Mouse (Mus musculus) brain, adult 2 months (tissue): ENCODE measurements around the gene Prdm16.

Experiments used
- DNase-seq: peaks from one replicate; pipeline ENCODE4 v3.0.0; 2011; ENCODE audit warnings: low read depth, low spot score

The Prdm16 gene

GRCm38 (mm10) chr4:154480544-154481260 is 156.0 kb downstream of the Prdm16 start:
- DNase-seq = no peak

DNA sequence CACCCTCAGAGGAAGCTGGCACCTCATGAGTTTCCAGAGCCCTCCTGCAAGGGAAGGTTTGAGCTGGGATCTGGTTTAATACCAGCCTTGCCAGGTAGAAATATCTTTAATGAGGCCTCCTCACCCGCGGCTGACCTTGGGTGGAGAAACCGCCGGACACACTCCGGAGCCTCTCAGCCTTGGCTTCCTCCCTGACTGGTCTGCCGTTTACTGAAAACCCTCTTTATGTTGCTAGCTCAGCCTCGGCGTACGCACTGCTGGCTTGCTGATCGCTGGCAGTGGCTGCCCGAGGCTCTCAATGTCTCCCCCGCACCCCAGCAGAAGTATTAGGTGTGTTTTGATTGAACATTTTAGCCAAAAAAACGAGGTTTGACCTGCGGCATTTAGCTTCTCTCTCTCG is 156.5 kb downstream of the Prdm16 start:
- DNase-seq = no peak

DNA sequence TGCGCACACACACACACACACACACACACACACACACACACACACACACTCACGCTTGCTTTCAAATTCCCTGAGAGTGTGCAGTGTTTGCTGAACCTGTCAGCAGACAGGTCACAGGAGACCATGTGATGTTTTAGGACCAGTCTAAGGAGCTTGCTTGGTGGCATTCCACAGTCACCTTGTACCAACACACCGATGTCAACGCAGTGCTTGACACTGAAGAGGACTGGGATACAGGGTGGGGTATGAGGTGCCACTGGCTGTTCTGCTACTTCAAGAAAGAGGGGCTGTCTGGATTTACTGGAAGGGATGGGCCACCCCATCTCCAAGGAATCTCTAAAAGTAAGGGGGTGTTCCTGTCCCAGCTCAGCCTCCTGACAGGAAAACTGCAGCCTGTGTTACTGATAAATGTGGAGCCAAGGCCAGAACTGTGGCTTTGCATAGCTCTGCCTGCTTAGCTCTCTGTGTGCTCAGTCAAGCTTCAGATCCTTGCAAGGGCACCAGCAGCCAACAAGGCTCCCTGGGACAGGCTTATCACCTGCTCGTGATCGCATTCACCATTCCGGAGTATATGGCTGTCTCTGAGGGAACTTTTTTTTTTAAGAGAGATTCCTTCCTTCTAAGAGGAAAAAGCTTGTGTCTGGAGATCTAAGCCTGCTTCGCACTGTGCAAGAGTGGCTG is 157.6 kb downstream of the Prdm16 start:
- no peak for DNase-seq

DNA sequence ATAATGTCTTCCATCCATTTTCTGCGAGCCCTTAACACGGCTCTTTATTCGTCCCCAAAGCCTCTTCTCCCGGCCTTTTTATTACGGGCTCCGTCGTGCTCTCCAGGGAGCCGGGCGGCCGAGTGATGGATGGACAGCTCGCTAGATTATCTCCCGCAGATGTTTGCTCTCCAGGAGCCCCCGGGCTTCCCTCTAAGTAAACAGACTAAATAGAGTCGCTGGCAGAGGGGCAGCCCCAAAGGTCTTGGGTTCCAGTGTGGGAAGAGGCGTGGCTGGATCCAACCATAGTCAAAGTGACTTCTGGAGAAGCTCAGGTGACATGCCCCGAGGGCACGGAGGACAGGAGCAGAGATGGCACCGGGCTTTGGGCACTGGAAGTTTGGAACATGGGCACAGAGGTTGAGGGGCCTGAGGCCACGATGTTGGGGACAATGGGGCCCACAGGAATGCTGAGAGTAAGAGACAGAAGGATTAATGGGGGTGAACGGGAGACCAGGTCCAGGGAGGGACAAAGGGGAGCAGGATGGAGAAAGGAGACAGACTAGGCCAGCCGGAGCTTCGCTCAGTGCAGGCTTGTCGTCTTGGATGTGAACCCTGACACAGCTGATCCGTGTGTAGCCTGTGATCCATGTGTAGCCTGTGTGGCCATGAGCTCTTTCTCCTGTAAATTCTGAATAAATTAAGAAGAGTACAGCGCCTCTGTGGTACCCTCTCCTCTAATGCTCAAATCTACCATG is 162.9 kb downstream of the Prdm16 start:
- DNase-seq = no peak

DNA sequence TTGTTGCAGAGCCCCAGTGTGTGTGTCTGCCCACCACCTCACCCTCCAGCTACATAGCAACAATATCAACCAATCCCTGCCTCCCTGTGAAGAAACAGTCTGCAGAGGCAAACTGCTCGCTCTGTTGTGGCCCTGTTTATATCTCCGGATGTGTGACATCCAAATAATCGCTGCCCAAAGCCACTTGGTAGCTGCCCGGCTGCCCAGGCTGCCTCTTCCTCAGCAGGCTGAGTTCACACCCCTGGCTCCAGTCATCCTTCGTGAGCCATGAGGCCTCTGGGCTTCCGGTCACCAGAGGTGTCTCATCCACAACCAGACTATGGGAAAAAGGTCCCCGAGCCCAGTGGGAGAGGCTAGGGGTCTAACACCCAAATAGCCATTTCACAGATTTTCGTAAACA is 164.1 kb downstream of the Prdm16 start:
- DNase-seq = no peak

GRCm38 (mm10) chr4:154471447-154472101 is 165.1 kb downstream of the Prdm16 start:
- DNase-seq = peak; percentile 53

GRCm38 (mm10) chr4:154466305-154466704 is 170.4 kb downstream of the Prdm16 start:
- DNase-seq = no peak

DNA sequence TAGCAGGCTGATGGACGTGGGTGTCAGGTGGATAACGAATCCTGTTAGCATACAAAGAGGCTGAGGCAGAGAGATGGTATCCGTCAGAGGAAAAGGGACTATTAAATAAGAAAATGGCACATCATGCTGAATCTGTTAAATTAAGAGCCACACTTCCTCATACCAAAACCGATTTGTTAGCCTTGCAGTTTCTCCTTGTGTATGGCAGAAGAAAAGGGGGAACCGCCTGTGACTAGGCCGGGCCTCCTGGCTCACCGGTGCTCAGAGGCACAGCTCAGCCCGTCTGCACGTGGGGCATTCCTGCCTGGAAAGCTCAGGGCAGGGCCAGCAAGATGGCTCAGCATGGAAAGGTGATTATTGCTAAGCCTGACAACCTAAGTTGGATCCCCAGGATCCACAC is 171.6 kb downstream of the Prdm16 start:
- no peak for DNase-seq

DNA sequence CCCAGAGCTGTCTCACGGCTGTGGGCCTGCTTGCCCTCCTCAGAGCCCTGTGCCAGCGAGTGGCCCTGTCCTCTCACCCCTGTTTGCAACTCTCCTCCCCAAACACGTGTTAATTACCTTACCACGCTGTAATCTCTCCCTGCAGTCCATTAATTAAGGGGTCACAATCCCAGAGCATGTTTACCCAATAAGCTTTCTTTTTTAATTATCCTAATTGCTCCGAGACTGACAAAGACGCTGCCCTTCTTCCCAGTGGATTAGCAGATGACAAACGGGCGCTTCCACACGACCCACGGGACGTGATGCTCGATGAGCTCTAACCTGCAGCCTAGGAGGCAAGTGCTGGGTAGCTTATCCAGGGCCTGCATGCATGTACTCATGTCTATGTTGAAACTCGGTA is 176.7 kb downstream of the Prdm16 start:
- no peak for DNase-seq

- no peak for DNase-seq
Observed at GRCm38 (mm10) chr4:154457756-154458155, 178.9 kb downstream of the Prdm16 start.

- DNase-seq = no peak
Observed at GRCm38 (mm10) chr4:154456265-154456822, 180.3 kb downstream of the Prdm16 start.

- DNase-seq = no peak
Observed at GRCm38 (mm10) chr4:154450441-154450840, 186.2 kb downstream of the Prdm16 start.

DNA sequence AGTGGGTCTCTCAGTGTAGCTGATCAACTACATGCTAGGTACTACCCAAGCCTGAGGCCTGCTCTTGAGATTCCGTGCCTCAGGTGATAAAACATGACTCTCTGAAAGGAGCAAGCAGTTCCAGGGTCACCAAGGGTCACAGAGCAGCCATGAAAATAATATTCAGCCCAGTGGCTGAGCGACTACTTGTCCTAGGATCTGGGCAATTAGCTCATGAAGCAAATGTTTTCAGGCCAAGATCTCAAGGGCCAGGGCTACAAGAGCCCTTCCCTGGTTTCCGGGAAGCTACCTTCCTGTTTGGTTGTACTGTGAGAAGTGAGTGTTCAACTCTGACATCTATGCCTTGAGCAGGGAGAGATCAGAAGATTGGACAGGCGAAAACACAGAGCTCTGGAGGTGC is 186.6 kb downstream of the Prdm16 start:
- DNase-seq = no peak

DNA sequence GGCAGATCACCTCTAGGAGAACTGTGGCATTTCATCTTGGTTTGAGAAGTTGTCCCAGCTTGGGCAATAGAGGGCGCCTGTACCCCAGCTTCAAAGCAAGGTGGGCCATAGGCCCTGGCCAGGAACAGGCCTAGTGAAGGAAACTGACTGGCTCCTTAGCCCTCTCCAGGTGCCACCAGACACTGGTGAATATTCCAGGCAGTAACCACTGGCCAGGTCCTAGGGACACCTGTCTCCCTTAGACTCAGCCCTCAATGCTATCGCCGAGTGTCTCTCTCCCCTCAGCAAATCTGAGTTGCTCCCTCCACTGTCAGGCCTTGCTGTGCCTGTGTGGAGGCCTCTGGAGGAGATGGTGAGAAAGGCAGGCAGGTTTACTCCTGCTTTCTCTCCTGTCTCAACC is 187.3 kb downstream of the Prdm16 start:
- peak; percentile 59 for DNase-seq

DNA sequence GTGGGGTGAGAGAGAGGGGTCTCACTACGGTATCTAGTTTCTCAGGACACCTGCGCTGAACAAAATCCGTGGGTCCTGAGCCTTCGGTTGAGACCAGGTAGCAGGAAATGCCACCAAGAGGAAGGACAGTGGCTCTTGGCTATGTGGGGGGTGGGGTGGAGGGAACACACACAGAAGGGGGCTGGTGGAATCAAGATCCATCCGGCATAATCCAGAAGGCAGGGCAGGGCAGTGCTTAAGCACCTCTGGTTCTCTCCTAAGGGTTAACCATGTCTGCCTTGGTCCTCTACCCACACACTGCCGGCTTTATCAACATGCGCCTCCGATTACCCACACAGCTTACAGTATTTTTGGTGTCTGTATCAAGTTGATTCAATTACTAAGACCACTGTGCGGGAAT is 191.0 kb downstream of the Prdm16 start:
- DNase-seq = no peak

GRCm38 (mm10) chr4:154442645-154443304 is 193.9 kb downstream of the Prdm16 start:
- no peak for DNase-seq

GRCm38 (mm10) chr4:154439455-154440052 is 197.1 kb downstream of the Prdm16 start:
- DNase-seq = peak; percentile 61

DNA sequence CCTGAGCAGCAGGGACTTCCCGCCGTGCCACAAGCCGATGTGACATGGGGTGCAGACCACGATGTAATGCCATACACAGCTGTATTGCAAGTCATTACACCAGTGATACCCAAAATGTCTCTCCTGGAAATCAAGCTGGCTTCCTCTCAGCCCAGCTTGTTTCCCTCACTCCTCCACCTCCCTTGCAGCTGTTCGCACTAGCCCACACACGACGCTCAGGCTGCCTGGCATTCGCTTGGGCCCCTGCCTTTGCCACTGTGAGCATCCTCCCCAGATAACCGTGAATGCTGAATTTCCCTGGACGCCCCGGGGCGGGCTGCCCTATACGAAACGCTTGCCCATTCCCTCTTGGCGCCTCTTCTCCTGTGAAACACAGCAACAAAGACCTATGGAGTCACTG is 198.1 kb downstream of the Prdm16 start:
- DNase-seq = peak; percentile 88

DNA sequence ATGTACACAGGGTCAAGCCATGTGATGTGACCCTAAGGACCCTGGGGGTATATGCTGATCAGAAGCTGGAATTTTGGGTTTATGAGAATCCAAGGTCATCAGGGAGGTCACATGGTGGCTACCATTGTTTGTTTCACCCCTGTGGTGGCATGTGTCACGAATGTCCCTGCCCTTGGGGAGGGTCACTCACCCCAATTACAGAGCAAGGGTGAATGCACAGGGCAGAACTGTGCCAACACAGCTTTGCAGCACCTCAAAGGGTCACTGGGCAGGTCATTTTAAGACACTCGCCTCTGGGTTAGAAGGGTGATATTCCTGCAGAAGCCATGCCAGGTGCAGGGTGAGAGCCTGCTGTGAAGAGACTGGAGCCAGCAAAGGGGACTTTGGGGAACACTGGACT is 206.9 kb downstream of the Prdm16 start:
- DNase-seq = no peak

GRCm38 (mm10) chr4:154426901-154427300 is 209.8 kb downstream of the Prdm16 start:
- no peak for DNase-seq

DNA sequence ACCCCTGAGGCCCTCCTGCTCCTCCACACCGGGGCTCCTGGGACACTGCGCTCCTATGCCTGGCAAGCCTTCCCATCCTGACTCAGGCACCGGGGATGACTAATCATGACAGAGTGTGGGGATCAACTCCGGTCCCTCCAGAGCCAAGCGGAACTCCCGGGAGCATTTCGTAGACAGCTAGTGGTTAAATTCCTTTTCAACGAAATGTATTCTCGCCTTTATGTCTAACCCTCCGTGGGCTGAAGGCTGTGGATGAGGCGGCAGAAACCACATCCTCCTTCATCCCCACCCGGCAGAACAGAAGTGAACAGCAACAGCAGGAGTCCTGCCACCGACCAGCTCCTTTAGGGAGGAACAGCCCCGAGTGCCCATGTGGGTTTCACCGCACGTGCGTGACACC is 211.4 kb downstream of the Prdm16 start:
- peak; percentile 84 for DNase-seq
